Mouse (Mus musculus) hindbrain, embryonic 15.5 days (tissue): ENCODE measurements around the gene Slc30a5. TPM values are rescaled to one million over a fixed set of nuclear protein-coding genes. Genes with fewer than 3 reads are reported as not detected.
"Not testable (repeated sequence)": the region's sequence is repeated elsewhere in the genome, so short reads cannot be mapped to it uniquely, and the experiment has no call there.

Experiments
- ATAC-seq: fragments of 200-750 bp; cut with Nextera tagmentation; 2 replicates; pipeline ENCODE4 v1.8.0; 2017; ENCODE audit warnings: low read depth, moderate number of reproducible peaks, moderate TSS enrichment; ENCODE audit not compliant: low FRiP score
- H3K27ac ChIP-seq: fragments of 300-500 bp; sonication (generic); replicated peaks from 2 replicates; pipeline ENCODE4 v1.5.1; 2015; ENCODE audit warnings: mild to moderate bottlenecking, inconsistent platforms
- H3K27me3 ChIP-seq: fragments of 300-500 bp; sonication (generic); 2 replicates; pipeline ENCODE4 v1.6.1; 2015; ENCODE audit warnings: control low read depth, inconsistent platforms
- H3K36me3 ChIP-seq: fragments of 300-500 bp; sonication (generic); 2 replicates; pipeline ENCODE4 v1.6.1; 2015; ENCODE audit warnings: control low read depth, inconsistent platforms
- H3K4me1 ChIP-seq: fragments of 300-500 bp; sonication (generic); replicated peaks from 2 replicates; pipeline ENCODE4 v1.6.1; 2015; ENCODE audit warnings: control low read depth, inconsistent platforms
- H3K4me2 ChIP-seq: fragments of 300-500 bp; sonication (generic); 2 replicates; pipeline ENCODE4 v1.6.1; 2015; ENCODE audit warnings: moderate library complexity, mild to moderate bottlenecking, inconsistent platforms
- H3K4me3 ChIP-seq: fragments of 300-500 bp; sonication (generic); 2 replicates; pipeline ENCODE4 v1.5.1; 2015; ENCODE audit warnings: mild to moderate bottlenecking, inconsistent platforms
- H3K9ac ChIP-seq: fragments of 300-500 bp; sonication (generic); 2 replicates; pipeline ENCODE4 v1.6.1; 2015; ENCODE audit warnings: inconsistent platforms
- H3K9me3 ChIP-seq: fragments of 300-500 bp; sonication (generic); 2 replicates; pipeline ENCODE4 v1.6.1; 2016; ENCODE audit warnings: control low read depth, inconsistent platforms
- WGBS: fragments of 180-500 bp; shearing (Covaris S2); methylation state at CpG from one replicate; pipeline ENCODE4 v1.1.7; 2015; 5-methylcytosine and 5-hydroxymethylcytosine counted together
- polyA plus RNA-seq: library from polyadenylated mRNA; unstranded; fragments of >200 nt; fragmentation: Nextera tagmentation; extraction: Ambion mirVana; gene quantifications from 2 replicates; pipeline ENCODE4 v1.2.1, GENCODE M21; 2015

The Slc30a5 gene
- polyA plus RNA-seq, 1 experiment from 2014 or later: 35.6 TPM

- no peaks in the 10 kb centered on the region for H3K27me3 ChIP-seq
- H3K36me3 ChIP-seq: no peaks in the 10 kb centered on the region
- H3K27ac ChIP-seq: no peak overlapping the region
- ATAC-seq: no peak
- no peak overlapping the region for H3K4me3 ChIP-seq
- no peak overlapping the region for H3K9ac ChIP-seq
- no peaks in the 10 kb centered on the region; the same call in 1 of the 2 replicates for H3K4me1 ChIP-seq
- H3K9me3 ChIP-seq: no peaks in the 10 kb centered on the region
- no peak overlapping the region for H3K4me2 ChIP-seq
These were observed 32.5 kb upstream of the Slc30a5 start for GRCm38 (mm10) chr13:100865744-100866143.

- H3K4me2 ChIP-seq, ATAC-seq, H3K4me3 ChIP-seq, H3K4me1 ChIP-seq, H3K36me3 ChIP-seq, H3K9ac ChIP-seq, H3K9me3 ChIP-seq, H3K27ac ChIP-seq, H3K27me3 ChIP-seq: not testable (repeated sequence)
- 88% methylated on average over 1 of the region's 1 CpGs for WGBS
These were observed 30.7 kb upstream of the Slc30a5 start for GRCm38 (mm10) chr13:100863914-100864313.

- no peak overlapping the region for H3K27ac ChIP-seq
These were observed 25.9 kb upstream of the Slc30a5 start for GRCm38 (mm10) chr13:100859117-100859516.

GRCm38 (mm10) chr13:100854174-100854573 is 20.9 kb upstream of the Slc30a5 start:
- 57% methylated on average over 4 of the region's 4 CpGs for WGBS
- no peaks in the 10 kb centered on the region for H3K9me3 ChIP-seq
- H3K27me3 ChIP-seq: no peaks in the 10 kb centered on the region
- no peak overlapping the region for H3K4me2 ChIP-seq
- H3K27ac ChIP-seq: no peak overlapping the region
- no peak overlapping the region for H3K9ac ChIP-seq
- H3K4me1 ChIP-seq: no peaks in the 10 kb centered on the region
- no peaks in the 10 kb centered on the region for H3K36me3 ChIP-seq
- H3K4me3 ChIP-seq: no peak overlapping the region
- no peak for ATAC-seq

More at GRCm38 (mm10) chr13:100859117-100859516, 25.9 kb upstream of the Slc30a5 start:
- no peaks in the 10 kb centered on the region for H3K4me1 ChIP-seq
- H3K36me3 ChIP-seq: no peaks in the 10 kb centered on the region
- 87% methylated on average over 7 of the region's 7 CpGs for WGBS
- H3K4me2 ChIP-seq: no peak overlapping the region
- ATAC-seq: no peak
- H3K27me3 ChIP-seq: no peaks in the 10 kb centered on the region
- no peak overlapping the region for H3K9ac ChIP-seq
- no peak overlapping the region for H3K4me3 ChIP-seq
- H3K9me3 ChIP-seq: no peaks in the 10 kb centered on the region

- ATAC-seq: no peak
- Histone ChIP-seq H3K36me3 (no peaks in the 10 kb centered on the region), H3K4me3 (no peak overlapping the region), H3K27ac (no peak overlapping the region), H3K4me2 (no peak overlapping the region), H3K27me3 (no peaks in the 10 kb centered on the region), H3K9ac (no peak overlapping the region), H3K9me3 (no peaks in the 10 kb centered on the region), H3K4me1 (no peaks in the 10 kb centered on the region)
- WGBS: 82% methylated on average over 3 of the region's 3 CpGs
These were observed 19.9 kb upstream of the Slc30a5 start for GRCm38 (mm10) chr13:100853120-100853519.

GRCm38 (mm10) chr13:100849137-100849536 is 15.9 kb upstream of the Slc30a5 start:
- H3K4me2 ChIP-seq: no peak overlapping the region
- no peak overlapping the region for H3K27ac ChIP-seq
- no peak overlapping the region for H3K9ac ChIP-seq
- WGBS: 95% methylated on average over 3 of the region's 3 CpGs
- H3K9me3 ChIP-seq: no peaks in the 10 kb centered on the region
- no peak for ATAC-seq
- peaks cover 4% of the 10 kb centered on the region; the same call in 1 of the 2 replicates for H3K4me1 ChIP-seq
- H3K4me3 ChIP-seq: no peak overlapping the region
- no peaks in the 10 kb centered on the region for H3K36me3 ChIP-seq
- no peaks in the 10 kb centered on the region for H3K27me3 ChIP-seq

- no peak overlapping the region for H3K27ac ChIP-seq
- H3K4me3 ChIP-seq: 0 out of 2 replicates have a peak overlapping the region, but pooled peaks have one; percentile 3
- 48% methylated on average over 21 of the region's 21 CpGs for WGBS
- H3K4me2 ChIP-seq: peak overlapping the region; percentile 47
- H3K36me3 ChIP-seq: no peaks in the 10 kb centered on the region
- peaks cover 4% of the 10 kb centered on the region; the same call in 1 of the 2 replicates for H3K4me1 ChIP-seq
- no peaks in the 10 kb centered on the region for H3K9me3 ChIP-seq
- H3K27me3 ChIP-seq: no peaks in the 10 kb centered on the region
- ATAC-seq: peak; percentile 64; the same call in 1 of the 2 replicates
- peak overlapping the region; percentile 7; the same call in 1 of the 2 replicates for H3K9ac ChIP-seq
These were observed 13.8 kb upstream of the Slc30a5 start for GRCm38 (mm10) chr13:100846891-100847579.

- no peaks in the 10 kb centered on the region for H3K9me3 ChIP-seq
- no peak overlapping the region for H3K27ac ChIP-seq
- 76% methylated on average over 8 of the region's 8 CpGs for WGBS
- no peaks in the 10 kb centered on the region for H3K36me3 ChIP-seq
- no peak overlapping the region for H3K9ac ChIP-seq
- no peaks in the 10 kb centered on the region for H3K27me3 ChIP-seq
- no peak for ATAC-seq
- no peak overlapping the region for H3K4me3 ChIP-seq
- H3K4me1 ChIP-seq: peaks cover 4% of the 10 kb centered on the region; the same call in 1 of the 2 replicates
- no peak overlapping the region for H3K4me2 ChIP-seq
These were observed 13.0 kb upstream of the Slc30a5 start for GRCm38 (mm10) chr13:100846254-100846653.

GRCm38 (mm10) chr13:100843944-100844343 is 10.7 kb upstream of the Slc30a5 start:
- Histone ChIP-seq H3K9me3 (no peaks in the 10 kb centered on the region), H3K9ac (no peak overlapping the region), H3K4me2 (no peak overlapping the region), H3K27ac (no peak overlapping the region), H3K4me3 (no peak overlapping the region), H3K4me1 (peaks cover 4% of the 10 kb centered on the region; the same call in 1 of the 2 replicates), H3K36me3 (no peaks in the 10 kb centered on the region), H3K27me3 (no peaks in the 10 kb centered on the region)
- WGBS: 87% methylated on average over 2 of the region's 2 CpGs
- ATAC-seq: no peak

GRCm38 (mm10) chr13:100843016-100843725 is 9.9 kb upstream of the Slc30a5 start:
- no peak overlapping the region for H3K4me2 ChIP-seq
- H3K4me1 ChIP-seq: peaks cover 4% of the 10 kb centered on the region; the same call in 1 of the 2 replicates
- no peaks in the 10 kb centered on the region for H3K36me3 ChIP-seq
- no peak for ATAC-seq
- no peaks in the 10 kb centered on the region for H3K9me3 ChIP-seq
- 77% methylated on average over 7 of the region's 7 CpGs for WGBS
- no peaks in the 10 kb centered on the region for H3K27me3 ChIP-seq
- no peak overlapping the region for H3K27ac ChIP-seq
- H3K4me3 ChIP-seq: no peak overlapping the region
- no peak overlapping the region for H3K9ac ChIP-seq

- Histone ChIP-seq H3K36me3 (no peaks in the 10 kb centered on the region), H3K4me3 (no peak overlapping the region), H3K27me3 (no peaks in the 10 kb centered on the region), H3K27ac (no peak overlapping the region), H3K4me1 (no peaks in the 10 kb centered on the region), H3K9ac (no peak overlapping the region), H3K9me3 (no peaks in the 10 kb centered on the region), H3K4me2 (no peak overlapping the region)
- no peak for ATAC-seq
- 82% methylated on average over 6 of the region's 6 CpGs for WGBS
These were observed 8.5 kb upstream of the Slc30a5 start for GRCm38 (mm10) chr13:100841741-100842140.

- H3K27me3 ChIP-seq: no peaks in the 10 kb centered on the region
- no peak for ATAC-seq
- H3K4me1 ChIP-seq: peaks cover 22% of the 10 kb centered on the region
- no peaks in the 10 kb centered on the region for H3K9me3 ChIP-seq
- no peak overlapping the region for H3K9ac ChIP-seq
- H3K36me3 ChIP-seq: no peaks in the 10 kb centered on the region
- H3K4me3 ChIP-seq: no peak overlapping the region
- H3K27ac ChIP-seq: no peak overlapping the region
- no peak overlapping the region for H3K4me2 ChIP-seq
These were observed 1.6 kb upstream of the Slc30a5 start for GRCm38 (mm10) chr13:100834777-100835176.
